ENCODE assay signal across 21 mouse cellular contexts in genomic region chr4:115878828-115879227, GRCm38 (mm10). TPM values are rescaled to one million over a fixed set of nuclear protein-coding genes. Genes with fewer than 3 reads are reported as not detected.
DNase-seq lines count a peak whose midpoint lies in the region; ATAC-seq and TF ChIP-seq lines count a peak whose summit lies in the region.
"Had no signal": no experiment of that assay in that cellular context is flagged by ENCODE, and none has a peak within 500 bp of the region (broad histone marks: within the 10 kb centered on the region; RNA-seq: fewer than 3 reads in every experiment).

No protein-coding gene starts in this region.

- DNase-seq in forebrain, embryonic 11.5 days (ENCODE audit: low spot score) = no peak
- no peak for DNase-seq in hindbrain, embryonic 11.5 days (ENCODE audit: low spot score)
- no peak for DNase-seq in hindbrain, postnatal 0 days (ENCODE audit: low spot score)
- no peak for DNase-seq in hindbrain, embryonic 14.5 days (ENCODE audit: low spot score)
- no peak for DNase-seq in adipocyte (ENCODE audit: low spot score)
- DNase-seq in urinary bladder, adult 2 months (ENCODE audit: low spot score) = no peak
- DNase-seq: cerebellum, postnatal 14 days; gastrocnemius, postnatal 36 days; lung, postnatal 36 days; right cerebral cortex, postnatal 4 days; thymus, postnatal 25 days had no signal

- H3K27ac ChIP-seq in forebrain, embryonic 11.5 days (ENCODE audit: low read depth, low read length) = no peak overlapping the region
- no peak overlapping the region; the same call in 1 of the 2 replicates for H3K27ac ChIP-seq in forebrain, embryonic 15.5 days (replicated peaks)
- H3K27ac ChIP-seq in hindbrain, embryonic 11.5 days (ENCODE audit: low read depth, low read length) = peak overlapping the region; percentile 64
- no peak overlapping the region for H3K27ac ChIP-seq in hindbrain, postnatal 0 days
- H3K27ac ChIP-seq in hindbrain, embryonic 14.5 days = peak overlapping the region; percentile 56
- peak overlapping the region; percentile 53; the same call in 1 of the 2 replicates for H3K27ac ChIP-seq in midbrain, embryonic 16.5 days (ENCODE audit: low read length)
- H3K27ac ChIP-seq: kidney, embryonic 15.5 days; liver, embryonic 15.5 days had no signal

- H3K9me3 ChIP-seq in forebrain, embryonic 11.5 days (ENCODE audit: control insufficient read depth, low read length) = no peaks in the 10 kb centered on the region
- H3K9me3 ChIP-seq in forebrain, embryonic 15.5 days = no peaks in the 10 kb centered on the region
- no peaks in the 10 kb centered on the region for H3K9me3 ChIP-seq in hindbrain, embryonic 11.5 days (ENCODE audit: control insufficient read depth, low read length)
- no peaks in the 10 kb centered on the region for H3K9me3 ChIP-seq in hindbrain, postnatal 0 days (ENCODE audit: low read length)
- no peaks in the 10 kb centered on the region for H3K9me3 ChIP-seq in hindbrain, embryonic 14.5 days (ENCODE audit: control insufficient read depth, low read length)
- no peaks in the 10 kb centered on the region for H3K9me3 ChIP-seq in midbrain, embryonic 16.5 days (replicated peaks; ENCODE audit: control insufficient read depth, low read length, poor library complexity, severe bottlenecking)
- H3K9me3 ChIP-seq: kidney, embryonic 15.5 days; liver, embryonic 15.5 days had no signal

- peaks cover 22% of the 10 kb centered on the region for H3K4me1 ChIP-seq in forebrain, embryonic 11.5 days (replicated peaks; ENCODE audit: control insufficient read depth, insufficient read depth, low read length)
- H3K4me1 ChIP-seq in forebrain, embryonic 15.5 days = peaks cover 23% of the 10 kb centered on the region
- peaks cover 20% of the 10 kb centered on the region for H3K4me1 ChIP-seq in hindbrain, embryonic 11.5 days (replicated peaks; ENCODE audit: control insufficient read depth, insufficient read depth, low read length)
- H3K4me1 ChIP-seq in hindbrain, postnatal 0 days (ENCODE audit: insufficient read depth, low read length) = peaks cover 18% of the 10 kb centered on the region
- peaks cover 25% of the 10 kb centered on the region for H3K4me1 ChIP-seq in hindbrain, embryonic 14.5 days (replicated peaks; ENCODE audit: control insufficient read depth, insufficient read depth, low read length)
- peaks cover 35% of the 10 kb centered on the region for H3K4me1 ChIP-seq in midbrain, embryonic 16.5 days (ENCODE audit: control insufficient read depth, insufficient read depth, low read length)
- H3K4me1 ChIP-seq: liver, embryonic 15.5 days had no signal

- no peaks in the 10 kb centered on the region for H3K27me3 ChIP-seq in forebrain, embryonic 11.5 days (ENCODE audit: control insufficient read depth, insufficient read depth, low read length)
- no peaks in the 10 kb centered on the region for H3K27me3 ChIP-seq in forebrain, embryonic 15.5 days
- H3K27me3 ChIP-seq in hindbrain, embryonic 11.5 days (ENCODE audit: control insufficient read depth, insufficient read depth, low read length) = no peaks in the 10 kb centered on the region
- no peaks in the 10 kb centered on the region for H3K27me3 ChIP-seq in hindbrain, postnatal 0 days (ENCODE audit: insufficient read depth, low read length)
- no peaks in the 10 kb centered on the region for H3K27me3 ChIP-seq in hindbrain, embryonic 14.5 days (ENCODE audit: control insufficient read depth, insufficient read depth, low read length)
- no peaks in the 10 kb centered on the region for H3K27me3 ChIP-seq in midbrain, embryonic 16.5 days (ENCODE audit: control insufficient read depth, insufficient read depth, low read depth, low read length)
- H3K27me3 ChIP-seq: liver, embryonic 15.5 days had no signal

- WGBS in forebrain, embryonic 11.5 days = 32% methylated on average over 9 of the region's 9 CpGs
- WGBS in forebrain, embryonic 15.5 days = 33% methylated on average over 9 of the region's 9 CpGs
- 39% methylated on average over 9 of the region's 9 CpGs for WGBS in hindbrain, embryonic 11.5 days
- 39% methylated on average over 9 of the region's 9 CpGs for WGBS in hindbrain, postnatal 0 days
- WGBS in hindbrain, embryonic 14.5 days = 33% methylated on average over 9 of the region's 9 CpGs
- WGBS in midbrain, embryonic 16.5 days = 18% methylated on average over 9 of the region's 9 CpGs

- H3K36me3 ChIP-seq in forebrain, embryonic 11.5 days (ENCODE audit: control insufficient read depth, insufficient read depth, low read length) = no peaks in the 10 kb centered on the region
- H3K36me3 ChIP-seq in forebrain, embryonic 15.5 days = 0 out of 2 replicates have a peak, but pooled peaks cover 7% of the 10 kb centered on the region
- no peaks in the 10 kb centered on the region for H3K36me3 ChIP-seq in hindbrain, embryonic 11.5 days (ENCODE audit: control insufficient read depth, insufficient read depth, low read length)
- H3K36me3 ChIP-seq in hindbrain, postnatal 0 days (ENCODE audit: insufficient read depth, low read length) = no peaks in the 10 kb centered on the region
- 0 out of 2 replicates have a peak, but pooled peaks cover 3% of the 10 kb centered on the region for H3K36me3 ChIP-seq in hindbrain, embryonic 14.5 days (replicated peaks; ENCODE audit: control insufficient read depth, insufficient read depth)
- peaks cover 7% of the 10 kb centered on the region; the same call in 1 of the 2 replicates for H3K36me3 ChIP-seq in midbrain, embryonic 16.5 days (ENCODE audit: control insufficient read depth, insufficient read depth, low read length)

- no peak overlapping the region for H3K4me3 ChIP-seq in forebrain, embryonic 11.5 days (ENCODE audit: low read depth, low read length)
- no peak overlapping the region for H3K4me3 ChIP-seq in forebrain, embryonic 15.5 days
- no peak overlapping the region for H3K4me3 ChIP-seq in hindbrain, embryonic 11.5 days (ENCODE audit: low read depth, low read length)
- no peak overlapping the region for H3K4me3 ChIP-seq in hindbrain, postnatal 0 days (ENCODE audit: low read length)
- no peak overlapping the region for H3K4me3 ChIP-seq in hindbrain, embryonic 14.5 days (replicated peaks; ENCODE audit: low read length)
- H3K4me3 ChIP-seq in midbrain, embryonic 16.5 days (ENCODE audit: low read depth, low read length) = no peak overlapping the region
- H3K4me3 ChIP-seq: kidney, embryonic 15.5 days; liver, embryonic 15.5 days had no signal

- H3K9ac ChIP-seq in forebrain, embryonic 11.5 days (ENCODE audit: low read length) = no peak overlapping the region; the same call in 1 of the 2 replicates
- no peak overlapping the region for H3K9ac ChIP-seq in forebrain, embryonic 15.5 days (replicated peaks)
- no peak overlapping the region; the same call in 1 of the 2 replicates for H3K9ac ChIP-seq in hindbrain, embryonic 11.5 days (ENCODE audit: low read depth, low read length)
- no peak overlapping the region for H3K9ac ChIP-seq in hindbrain, postnatal 0 days (replicated peaks; ENCODE audit: low read length)
- H3K9ac ChIP-seq in hindbrain, embryonic 14.5 days = no peak overlapping the region
- no peak overlapping the region for H3K9ac ChIP-seq in midbrain, embryonic 16.5 days (ENCODE audit: low read depth, low read length)
- H3K9ac ChIP-seq: kidney, embryonic 15.5 days; liver, embryonic 15.5 days had no signal

- 0 out of 2 replicates have a peak overlapping the region, but pooled peaks have one; percentile 28 for H3K4me2 ChIP-seq in forebrain, embryonic 11.5 days (ENCODE audit: low read depth, low read length, severe bottlenecking)
- no peak overlapping the region for H3K4me2 ChIP-seq in forebrain, embryonic 15.5 days (replicated peaks)
- no peak overlapping the region for H3K4me2 ChIP-seq in hindbrain, embryonic 11.5 days (replicated peaks; ENCODE audit: low read depth, low read length)
- no peak overlapping the region for H3K4me2 ChIP-seq in hindbrain, postnatal 0 days (ENCODE audit: low read depth, low read length)
- peak overlapping the region; percentile 24; the same call in 1 of the 2 replicates for H3K4me2 ChIP-seq in hindbrain, embryonic 14.5 days (replicated peaks)
- peak overlapping the region; percentile 3; the same call in 1 of the 2 replicates for H3K4me2 ChIP-seq in midbrain, embryonic 16.5 days (ENCODE audit: low read length)
- H3K4me2 ChIP-seq: liver, embryonic 15.5 days had no signal

- ATAC-seq in forebrain, embryonic 11.5 days (replicated peaks; ENCODE audit: low FRiP score) = no peak
- no peak for ATAC-seq in forebrain, embryonic 15.5 days (replicated peaks)
- ATAC-seq in hindbrain, embryonic 11.5 days (ENCODE audit: low FRiP score) = no peak
- no peak for ATAC-seq in hindbrain, postnatal 0 days
- no peak for ATAC-seq in hindbrain, embryonic 14.5 days (ENCODE audit: low FRiP score)
- no peak for ATAC-seq in midbrain, embryonic 16.5 days

- TF ChIP-seq CTCF in hindbrain, postnatal 0 days (IDR thresholded peaks at IDR 0.05; ENCODE audit: low read depth) = no peak

RNA-seq across cellular contexts. Expression of gene Kncn, which starts 5.4 kb away (rescaled TPM):
- not detected in 2 replicates for polyA plus RNA-seq in forebrain, embryonic 11.5 days (2014; fragmentation: Nextera tagmentation; extraction: Ambion mirVana)
- polyA plus RNA-seq in forebrain, embryonic 15.5 days (2015; fragmentation: Nextera tagmentation; extraction: Ambion mirVana) = not detected in 2 replicates
- polyA plus RNA-seq in hindbrain, embryonic 11.5 days (2014; fragmentation: Nextera tagmentation; extraction: Ambion mirVana) = not detected in 2 replicates
- total RNA-seq in hindbrain, postnatal 0 days (2014; rRNA removed) = 0.14 TPM in 1 of 2 replicates, not detected in the other
- polyA plus RNA-seq in hindbrain, postnatal 0 days (2015; fragmentation: Nextera tagmentation; extraction: Ambion mirVana) = 0.10 and 0.29 TPM in 2 replicates
- polyA plus RNA-seq in hindbrain, embryonic 14.5 days (2014; fragmentation: Nextera tagmentation; extraction: Ambion mirVana) = 0.13 TPM in 1 of 2 replicates, not detected in the other
- polyA plus RNA-seq in midbrain, embryonic 16.5 days (2015; fragmentation: Nextera tagmentation; extraction: Ambion mirVana) = 0.18 TPM in 1 of 2 replicates, not detected in the other
- polyA plus RNA-seq in urinary bladder, adult 2 months (2012; rRNA removed) = 0.04 TPM in 1 of 2 replicates, not detected in the other
- total RNA-seq: adrenal gland, adult 18-20 months; gastrocnemius, postnatal 36 days; MEL had no signal
- polyA plus RNA-seq: intestine, embryonic 14.5 days; large intestine, adult 2 months; limb, embryonic 14.5 days; liver, embryonic 15.5 days had no signal

RNA-seq across cellular contexts. Expression of gene 6430628N08Rik, which starts 11.6 kb away (rescaled TPM):
- not detected in 2 replicates for polyA plus RNA-seq in forebrain, embryonic 11.5 days (2014; fragmentation: Nextera tagmentation; extraction: Ambion mirVana)
- polyA plus RNA-seq in forebrain, embryonic 15.5 days (2015; fragmentation: Nextera tagmentation; extraction: Ambion mirVana) = 0.20 TPM in 1 of 2 replicates, not detected in the other
- polyA plus RNA-seq in hindbrain, embryonic 11.5 days (2014; fragmentation: Nextera tagmentation; extraction: Ambion mirVana) = not detected in 2 replicates
- 0.16 and 0.18 TPM in 2 replicates for total RNA-seq in hindbrain, postnatal 0 days (2014; rRNA removed)
- 0.49 and 0.58 TPM in 2 replicates for polyA plus RNA-seq in hindbrain, postnatal 0 days (2015; fragmentation: Nextera tagmentation; extraction: Ambion mirVana)
- polyA plus RNA-seq in hindbrain, embryonic 14.5 days (2014; fragmentation: Nextera tagmentation; extraction: Ambion mirVana) = 0.13 TPM in 1 of 2 replicates, not detected in the other
- polyA plus RNA-seq in midbrain, embryonic 16.5 days (2015; fragmentation: Nextera tagmentation; extraction: Ambion mirVana) = 0.48 and 0.55 TPM in 2 replicates
- polyA plus RNA-seq in urinary bladder, adult 2 months (2012; rRNA removed) = not detected in 2 replicates
- total RNA-seq: adrenal gland, adult 18-20 months; gastrocnemius, postnatal 36 days; MEL had no signal
- polyA plus RNA-seq: intestine, embryonic 14.5 days; kidney, embryonic 15.5 days; large intestine, adult 2 months; limb, embryonic 14.5 days; liver, embryonic 15.5 days; neural tube, embryonic 14.5 days had no signal

RNA-seq across cellular contexts. Expression of gene Mknk1, which starts 39.8 kb away (rescaled TPM):
- polyA plus RNA-seq in forebrain, embryonic 11.5 days (2014; fragmentation: Nextera tagmentation; extraction: Ambion mirVana) = 21.9 and 25.8 TPM in 2 replicates
- 22.1 and 24.8 TPM in 2 replicates for polyA plus RNA-seq in forebrain, embryonic 15.5 days (2015; fragmentation: Nextera tagmentation; extraction: Ambion mirVana)
- polyA plus RNA-seq in hindbrain, embryonic 11.5 days (2014; fragmentation: Nextera tagmentation; extraction: Ambion mirVana) = 15.5 and 19.3 TPM in 2 replicates
- 18.4 and 23.2 TPM in 2 replicates for total RNA-seq in hindbrain, postnatal 0 days (2014; rRNA removed)
- polyA plus RNA-seq in hindbrain, postnatal 0 days (2015; fragmentation: Nextera tagmentation; extraction: Ambion mirVana) = 22.0 and 24.5 TPM in 2 replicates
- 21.3 and 21.6 TPM in 2 replicates for polyA plus RNA-seq in hindbrain, embryonic 14.5 days (2014; fragmentation: Nextera tagmentation; extraction: Ambion mirVana)
- polyA plus RNA-seq in midbrain, embryonic 16.5 days (2015; fragmentation: Nextera tagmentation; extraction: Ambion mirVana) = 22.3 and 24.5 TPM in 2 replicates
- 44.8 and 59.6 TPM in 2 replicates for polyA plus RNA-seq in urinary bladder, adult 2 months (2012; rRNA removed)

RNA-seq across cellular contexts. Expression of gene Mob3c, which starts 50.9 kb away (rescaled TPM):
- 3.1 and 5.0 TPM in 2 replicates for polyA plus RNA-seq in forebrain, embryonic 11.5 days (2014; fragmentation: Nextera tagmentation; extraction: Ambion mirVana)
- polyA plus RNA-seq in forebrain, embryonic 15.5 days (2015; fragmentation: Nextera tagmentation; extraction: Ambion mirVana) = 5.2 and 5.9 TPM in 2 replicates
- 3.3 and 4.6 TPM in 2 replicates for polyA plus RNA-seq in hindbrain, embryonic 11.5 days (2014; fragmentation: Nextera tagmentation; extraction: Ambion mirVana)
- total RNA-seq in hindbrain, postnatal 0 days (2014; rRNA removed) = 2.9 and 4.4 TPM in 2 replicates
- 4.1 and 4.3 TPM in 2 replicates for polyA plus RNA-seq in hindbrain, postnatal 0 days (2015; fragmentation: Nextera tagmentation; extraction: Ambion mirVana)
- polyA plus RNA-seq in hindbrain, embryonic 14.5 days (2014; fragmentation: Nextera tagmentation; extraction: Ambion mirVana) = 5.5 and 5.8 TPM in 2 replicates
- polyA plus RNA-seq in midbrain, embryonic 16.5 days (2015; fragmentation: Nextera tagmentation; extraction: Ambion mirVana) = 5.0 and 6.2 TPM in 2 replicates
- 10.3 and 19.3 TPM in 2 replicates for polyA plus RNA-seq in urinary bladder, adult 2 months (2012; rRNA removed)

Comparison
In these comparisons a context has a peak if more than half of its experiments do, and no peak if none do; other contexts are left out.
1. H3K27ac ChIP-seq: peak in hindbrain, embryonic 11.5 days (single experiment), hindbrain, embryonic 14.5 days (single experiment) and midbrain, embryonic 16.5 days (single experiment); none in forebrain, embryonic 11.5 days (single experiment), forebrain, embryonic 15.5 days (single experiment) and hindbrain, postnatal 0 days (single experiment).
2. H3K4me2 ChIP-seq: peak in forebrain, embryonic 11.5 days (single experiment), hindbrain, embryonic 14.5 days (single experiment) and midbrain, embryonic 16.5 days (single experiment); none in forebrain, embryonic 15.5 days (single experiment), hindbrain, embryonic 11.5 days (single experiment) and hindbrain, postnatal 0 days (single experiment).